Mouse (Mus musculus): ENCODE data around the gene Lactb. TPM values are rescaled to one million over a fixed set of nuclear protein-coding genes. Genes with fewer than 3 reads are reported as not detected.

Lactb gene
- polyA plus RNA-seq, 1 experiment: 6.6 TPM

DNA sequence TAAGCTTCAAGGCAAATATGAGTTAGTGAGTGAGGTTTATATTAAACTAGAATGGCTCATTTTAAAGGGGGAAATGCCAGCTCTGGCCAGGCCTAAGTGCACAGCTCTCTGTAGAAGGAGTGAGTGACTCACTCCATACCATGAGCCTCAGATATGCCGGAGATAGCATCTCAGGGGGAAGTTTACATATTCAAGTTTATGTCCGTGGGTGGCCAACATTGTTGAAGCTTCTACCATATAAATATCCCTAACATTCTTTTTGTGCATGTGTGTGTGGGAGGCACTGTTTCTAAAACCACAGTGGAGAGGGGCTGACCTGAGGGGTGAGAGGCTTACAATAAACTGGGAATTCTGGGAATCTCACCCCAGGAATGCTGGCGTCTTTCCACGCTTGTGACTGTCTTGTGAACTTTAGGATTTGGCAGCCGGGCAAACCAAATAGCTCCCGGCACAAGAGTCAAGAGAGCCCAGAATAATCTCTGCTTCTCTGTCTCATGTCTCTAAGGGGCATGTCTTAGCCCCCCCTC lies 13.7 kb upstream of the Lactb start:
- no peak overlapping the region for H3K4me3 ChIP-seq

DNA sequence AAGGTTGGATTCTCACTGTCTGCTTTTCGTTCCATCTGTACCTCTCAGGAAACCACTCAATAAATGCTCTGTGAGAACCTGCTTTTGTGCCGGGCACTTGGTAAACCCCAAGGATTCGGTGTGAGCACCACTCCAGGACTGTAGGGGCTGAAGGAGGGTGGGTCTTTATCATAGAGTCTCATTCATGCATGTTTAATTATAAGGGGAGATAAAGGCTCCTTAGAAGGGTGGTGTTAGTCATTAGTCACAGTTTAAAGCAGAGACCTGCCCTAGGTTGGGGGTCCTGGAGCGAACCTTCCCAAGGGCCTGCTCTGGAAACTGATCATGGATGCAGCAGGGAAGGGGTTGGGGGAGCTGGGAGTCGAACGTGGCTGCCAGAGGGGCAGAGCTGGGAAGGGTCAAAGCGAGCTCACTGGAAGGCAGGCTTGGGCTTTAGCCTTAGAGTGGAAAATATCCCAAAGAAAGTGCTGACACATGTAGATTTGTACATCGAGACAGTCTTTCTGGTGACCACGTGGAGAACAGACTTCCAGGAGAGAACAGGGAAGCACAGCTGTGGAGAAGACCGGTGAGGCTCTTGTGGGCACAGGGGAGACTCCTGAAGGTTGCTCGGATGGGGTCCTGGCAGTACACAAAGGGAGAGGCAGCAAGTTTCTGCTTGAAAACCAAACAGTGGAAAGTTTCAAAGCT lies 13.1 kb upstream of the Lactb start:
- TF ChIP-seq USF1 (IDR thresholded peaks at IDR 0.05; ENCODE audit: low read depth) (peak; percentile 74), MYOD1 (IDR thresholded peaks at IDR 0.05; ENCODE audit: control insufficient read depth in 1 of 3, insufficient read length in 2 of 3, low read depth in 2 of 3) (no peak)
- peak overlapping the region; percentile 68 for H3K4me2 ChIP-seq (ENCODE audit: low read depth)
- no peak overlapping the region for H3K4me3 ChIP-seq
- no peaks in the 10 kb centered on the region for H3K36me3 ChIP-seq (ENCODE audit: control insufficient read depth, insufficient read depth)
- H3ac ChIP-seq (ENCODE audit: control insufficient read depth, insufficient read length): no peak overlapping the region
- no peaks in the 10 kb centered on the region for H3K79me2 ChIP-seq (ENCODE audit: control insufficient read depth, insufficient read depth)
- H3K27me3 ChIP-seq (ENCODE audit: control insufficient read depth, insufficient read depth, insufficient read length): no peaks in the 10 kb centered on the region

More for the DNA sequence above, 13.7 kb upstream of the Lactb start:
- Histone ChIP-seq H3K36me3 (ENCODE audit: control insufficient read depth, insufficient read depth) (no peaks in the 10 kb centered on the region), H3ac (ENCODE audit: control insufficient read depth, insufficient read length) (no peak overlapping the region), H3K4me2 (ENCODE audit: low read depth) (peak overlapping the region; percentile 68), H3K27me3 (ENCODE audit: control insufficient read depth, insufficient read depth, insufficient read length) (no peaks in the 10 kb centered on the region), H3K79me2 (ENCODE audit: control insufficient read depth, insufficient read depth) (no peaks in the 10 kb centered on the region)
- TF ChIP-seq POLR2A (IDR thresholded peaks at IDR 0.05; ENCODE audit: insufficient read length, low read depth) (no peak), TCF12 (IDR thresholded peaks at IDR 0.05; ENCODE audit: insufficient read depth, poor library complexity, severe bottlenecking) (peak; percentile 2), USF1 (IDR thresholded peaks at IDR 0.05; ENCODE audit: low read depth) (no peak), MYOG (IDR thresholded peaks at IDR 0.05; ENCODE audit: control insufficient read depth in 1 of 3, insufficient read depth in 1 of 3, insufficient read length in 2 of 3, low read depth in 2 of 3) (peak in 1 of 3 experiments; percentile 17), REST (IDR thresholded peaks at IDR 0.05; ENCODE audit: insufficient read depth, insufficient read length) (no peak), TCF3 (IDR thresholded peaks at IDR 0.05; ENCODE audit: insufficient read length, low read depth) (no peak), MAX (IDR thresholded peaks at IDR 0.05; ENCODE audit: low read depth) (no peak)

DNA sequence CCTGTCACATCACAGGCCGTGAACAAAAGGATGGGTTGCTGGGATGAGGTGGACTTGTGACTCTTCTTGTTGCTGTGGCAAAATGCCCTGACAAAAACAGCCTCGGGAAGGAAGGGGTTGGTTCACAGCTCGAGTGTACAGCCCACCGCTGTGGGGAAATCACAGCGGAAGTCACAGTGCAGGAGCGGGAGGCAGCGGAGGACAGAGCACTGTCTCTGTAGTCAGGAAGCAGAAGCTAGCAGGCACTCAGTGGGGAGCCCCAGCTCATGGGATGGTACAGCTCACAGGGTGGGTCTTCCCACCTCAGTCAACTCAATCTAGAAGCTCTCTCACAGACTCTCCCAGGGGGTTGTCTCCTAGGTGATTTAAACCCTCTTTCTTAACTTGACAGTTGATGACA lies 10.1 kb upstream of the Lactb start:
- H3K36me3 ChIP-seq (ENCODE audit: control insufficient read depth, insufficient read depth): no peaks in the 10 kb centered on the region
- TF ChIP-seq CEBPB (IDR thresholded peaks at IDR 0.05; ENCODE audit: insufficient read depth, poor library complexity, severe bottlenecking) (no peak), POLR2A (IDR thresholded peaks at IDR 0.05; ENCODE audit: insufficient read length, low read depth) (no peak), TCF3 (IDR thresholded peaks at IDR 0.05; ENCODE audit: insufficient read length, low read depth) (no peak), USF1 (IDR thresholded peaks at IDR 0.05; ENCODE audit: low read depth) (no peak), SRF (IDR thresholded peaks at IDR 0.05; ENCODE audit: control insufficient read depth, insufficient read length, low read depth) (no peak), MAX (IDR thresholded peaks at IDR 0.05; ENCODE audit: low read depth) (no peak), REST (IDR thresholded peaks at IDR 0.05; ENCODE audit: insufficient read depth, insufficient read length) (no peak), MYOG (IDR thresholded peaks at IDR 0.05; ENCODE audit: control insufficient read depth in 1 of 3, insufficient read depth in 1 of 3, insufficient read length in 2 of 3, low read depth in 2 of 3) (no peak), TCF12 (IDR thresholded peaks at IDR 0.05; ENCODE audit: insufficient read depth, poor library complexity, severe bottlenecking) (no peak), MYOD1 (IDR thresholded peaks at IDR 0.05; ENCODE audit: control insufficient read depth in 1 of 3, insufficient read length in 2 of 3, low read depth in 2 of 3) (no peak), POLR2AphosphoS2 (IDR thresholded peaks at IDR 0.05; ENCODE audit: insufficient read length, low read depth) (no peak), E2F4 (IDR thresholded peaks at IDR 0.05; ENCODE audit: insufficient read depth) (no peak)
- H3ac ChIP-seq (ENCODE audit: control insufficient read depth, insufficient read length): no peak overlapping the region
- H3K79me2 ChIP-seq (ENCODE audit: control insufficient read depth, insufficient read depth): no peaks in the 10 kb centered on the region
- no peaks in the 10 kb centered on the region for H3K27me3 ChIP-seq (ENCODE audit: control insufficient read depth, insufficient read depth, insufficient read length)
- no peak overlapping the region for H3K4me2 ChIP-seq (ENCODE audit: low read depth)
- no peak overlapping the region for H3K4me3 ChIP-seq

DNA sequence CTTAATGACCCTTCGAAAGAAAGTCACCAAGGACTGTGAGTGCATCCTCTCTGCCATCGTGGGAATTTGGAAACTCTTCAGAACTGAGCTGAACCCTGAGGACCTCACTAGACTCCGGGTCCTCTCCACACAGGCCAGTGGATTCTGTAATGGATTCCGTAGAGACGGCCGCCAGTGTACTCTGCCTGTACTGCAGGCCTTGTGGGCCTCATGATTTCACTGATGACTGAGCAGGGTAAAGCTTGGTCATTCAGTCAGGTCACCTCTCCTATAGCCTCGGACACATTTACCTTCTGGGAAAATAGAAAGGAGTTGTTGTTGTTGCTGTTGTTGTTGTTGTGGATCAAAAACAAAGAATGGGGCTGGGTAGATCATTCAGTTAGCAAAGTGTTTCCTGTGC lies 6.8 kb upstream of the Lactb start:
- Histone ChIP-seq H3K4me2 (ENCODE audit: low read depth) (no peak overlapping the region), H3K27me3 (ENCODE audit: control insufficient read depth, insufficient read depth, insufficient read length) (no peaks in the 10 kb centered on the region), H3K36me3 (ENCODE audit: control insufficient read depth, insufficient read depth) (no peaks in the 10 kb centered on the region), H3K4me3 (no peak overlapping the region), H3ac (ENCODE audit: control insufficient read depth, insufficient read length) (no peak overlapping the region), H3K79me2 (ENCODE audit: control insufficient read depth, insufficient read depth) (no peaks in the 10 kb centered on the region)
- TF ChIP-seq REST (IDR thresholded peaks at IDR 0.05; ENCODE audit: insufficient read depth, insufficient read length): no peak
- no peak for TF ChIP-seq TCF12 (IDR thresholded peaks at IDR 0.05; ENCODE audit: insufficient read depth, poor library complexity, severe bottlenecking)
- TF ChIP-seq POLR2AphosphoS2 (IDR thresholded peaks at IDR 0.05; ENCODE audit: insufficient read length, low read depth): no peak
- no peak for TF ChIP-seq MYOD1 (IDR thresholded peaks at IDR 0.05; ENCODE audit: control insufficient read depth in 1 of 3, insufficient read length in 2 of 3, low read depth in 2 of 3)
- TF ChIP-seq POLR2A (IDR thresholded peaks at IDR 0.05; ENCODE audit: insufficient read length, low read depth): no peak
- no peak for TF ChIP-seq MAX (IDR thresholded peaks at IDR 0.05; ENCODE audit: low read depth)
- TF ChIP-seq USF1 (IDR thresholded peaks at IDR 0.05; ENCODE audit: low read depth): no peak
- no peak for TF ChIP-seq SRF (IDR thresholded peaks at IDR 0.05; ENCODE audit: control insufficient read depth, insufficient read length, low read depth)
- TF ChIP-seq TCF3 (IDR thresholded peaks at IDR 0.05; ENCODE audit: insufficient read length, low read depth): no peak
- TF ChIP-seq CEBPB (IDR thresholded peaks at IDR 0.05; ENCODE audit: insufficient read depth, poor library complexity, severe bottlenecking): no peak
- no peak for TF ChIP-seq E2F4 (IDR thresholded peaks at IDR 0.05; ENCODE audit: insufficient read depth)
- no peak for TF ChIP-seq MYOG (IDR thresholded peaks at IDR 0.05; ENCODE audit: control insufficient read depth in 1 of 3, insufficient read depth in 1 of 3, insufficient read length in 2 of 3, low read depth in 2 of 3)

- Histone ChIP-seq H3K4me2 (ENCODE audit: low read depth) (no peak overlapping the region), H3K36me3 (ENCODE audit: control insufficient read depth, insufficient read depth) (no peaks in the 10 kb centered on the region), H3K27me3 (ENCODE audit: control insufficient read depth, insufficient read depth, insufficient read length) (no peaks in the 10 kb centered on the region), H3ac (ENCODE audit: control insufficient read depth, insufficient read length) (no peak overlapping the region), H3K4me3 (no peak overlapping the region), H3K79me2 (ENCODE audit: control insufficient read depth, insufficient read depth) (no peaks in the 10 kb centered on the region)
- TF ChIP-seq POLR2A (IDR thresholded peaks at IDR 0.05; ENCODE audit: insufficient read length, low read depth) (no peak), MYOG (IDR thresholded peaks at IDR 0.05; ENCODE audit: control insufficient read depth in 1 of 3, insufficient read depth in 1 of 3, insufficient read length in 2 of 3, low read depth in 2 of 3) (no peak), E2F4 (IDR thresholded peaks at IDR 0.05; ENCODE audit: insufficient read depth) (no peak), TCF3 (IDR thresholded peaks at IDR 0.05; ENCODE audit: insufficient read length, low read depth) (no peak), REST (IDR thresholded peaks at IDR 0.05; ENCODE audit: insufficient read depth, insufficient read length) (no peak), TCF12 (IDR thresholded peaks at IDR 0.05; ENCODE audit: insufficient read depth, poor library complexity, severe bottlenecking) (no peak), USF1 (IDR thresholded peaks at IDR 0.05; ENCODE audit: low read depth) (no peak), CEBPB (IDR thresholded peaks at IDR 0.05; ENCODE audit: insufficient read depth, poor library complexity, severe bottlenecking) (no peak), POLR2AphosphoS2 (IDR thresholded peaks at IDR 0.05; ENCODE audit: insufficient read length, low read depth) (no peak), MAX (IDR thresholded peaks at IDR 0.05; ENCODE audit: low read depth) (no peak), SRF (IDR thresholded peaks at IDR 0.05; ENCODE audit: control insufficient read depth, insufficient read length, low read depth) (no peak), MYOD1 (IDR thresholded peaks at IDR 0.05; ENCODE audit: control insufficient read depth in 1 of 3, insufficient read length in 2 of 3, low read depth in 2 of 3) (no peak)
These were observed 5.2 kb upstream of the Lactb start for GRCm38 (mm10) chr9:66980458-66980857.

Data from myocyte (in vitro differentiated cells).